Mouse (Mus musculus): ENCODE results near the gene Parva. TPM values are rescaled to one million over a fixed set of nuclear protein-coding genes. Genes with fewer than 3 reads are reported as not detected.

Parva gene
- polyA plus RNA-seq, 1 experiment from 2014 or later: 24.6 TPM

DNA sequence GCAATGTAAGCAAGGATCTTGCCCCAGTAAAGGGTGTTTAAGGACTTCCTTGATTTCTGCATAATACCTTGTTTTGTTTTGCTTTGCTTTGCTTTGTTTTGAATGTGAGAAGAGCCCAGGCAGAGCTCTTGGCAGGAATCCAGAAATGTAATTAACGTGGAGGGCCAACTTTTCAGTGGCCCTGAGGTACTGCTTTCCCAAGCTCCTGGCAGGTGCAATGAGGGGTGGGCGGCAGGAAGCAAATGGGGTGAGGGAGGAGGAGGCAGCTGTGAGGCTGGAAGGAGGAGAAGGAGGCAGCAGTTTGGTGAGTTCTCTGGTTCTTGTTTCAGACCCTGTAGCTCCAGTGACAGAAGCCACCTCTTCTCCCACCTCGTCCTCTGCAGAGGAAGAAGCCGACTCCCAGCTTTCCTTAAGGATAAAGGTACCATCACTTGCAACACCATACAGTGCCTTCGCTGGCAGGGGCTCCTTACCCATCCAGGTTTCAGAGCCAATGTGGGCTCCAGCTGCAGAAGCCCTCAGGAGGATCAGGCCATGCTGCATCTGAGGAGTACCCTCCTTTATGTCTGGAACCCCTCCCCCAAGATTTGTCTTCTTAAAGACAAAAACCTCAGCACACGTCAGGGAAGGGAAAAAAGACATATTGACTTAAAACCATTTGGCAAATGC, 36.2 kb upstream of the Parva start:
- peaks cover 22% of the 10 kb centered on the region for H3K4me1 ChIP-seq (ENCODE audit: control insufficient read depth, insufficient read depth, low read length)
- ATAC-seq (ENCODE audit: low FRiP score, low TSS enrichment) (no peak), DNase-seq (peak; percentile 74)
- 0 out of 2 replicates have a peak overlapping the region, but pooled peaks have one; percentile 13 for H3K4me2 ChIP-seq (ENCODE audit: low read length)
- no peak overlapping the region for H3K4me3 ChIP-seq (replicated peaks; ENCODE audit: low read depth, low read length)
- no peaks in the 10 kb centered on the region for H3K27me3 ChIP-seq (ENCODE audit: control insufficient read depth, insufficient read depth, low read length)
- H3K36me3 ChIP-seq (ENCODE audit: control insufficient read depth, insufficient read depth, low read length): no peaks in the 10 kb centered on the region
- 34% methylated on average over 6 of the region's 6 CpGs for WGBS
- H3K9me3 ChIP-seq (ENCODE audit: control insufficient read depth, low read length): no peaks in the 10 kb centered on the region
- no peak overlapping the region for H3K9ac ChIP-seq (replicated peaks; ENCODE audit: low read length)
- peak overlapping the region; percentile 72 for H3K27ac ChIP-seq (replicated peaks; ENCODE audit: low read depth, low read length)

- 92% methylated on average over 3 of the region's 3 CpGs for WGBS
- Histone ChIP-seq H3K9ac (replicated peaks; ENCODE audit: low read length) (no peak overlapping the region), H3K27me3 (ENCODE audit: control insufficient read depth, insufficient read depth, low read length) (no peaks in the 10 kb centered on the region), H3K36me3 (ENCODE audit: control insufficient read depth, insufficient read depth, low read length) (no peaks in the 10 kb centered on the region), H3K4me3 (replicated peaks; ENCODE audit: low read depth, low read length) (no peak overlapping the region), H3K4me2 (ENCODE audit: low read length) (no peak overlapping the region), H3K9me3 (ENCODE audit: control insufficient read depth, low read length) (no peaks in the 10 kb centered on the region), H3K27ac (replicated peaks; ENCODE audit: low read depth, low read length) (no peak overlapping the region), H3K4me1 (ENCODE audit: control insufficient read depth, insufficient read depth, low read length) (0 out of 2 replicates have a peak, but pooled peaks cover 3% of the 10 kb centered on the region)
- ATAC-seq (ENCODE audit: low FRiP score, low TSS enrichment) (no peak), DNase-seq (no peak)
Observed at GRCm38 (mm10) chr7:112397786-112398185, 29.5 kb upstream of the Parva start.

GRCm38 (mm10) chr7:112399425-112400170, 27.7 kb upstream of the Parva start:
- no peak overlapping the region for H3K9ac ChIP-seq (replicated peaks; ENCODE audit: low read length)
- H3K27ac ChIP-seq (replicated peaks; ENCODE audit: low read depth, low read length): no peak overlapping the region

GRCm38 (mm10) chr7:112400175-112400574, 27.1 kb upstream of the Parva start:
- Histone ChIP-seq H3K9me3 (ENCODE audit: control insufficient read depth, low read length) (no peaks in the 10 kb centered on the region), H3K9ac (replicated peaks; ENCODE audit: low read length) (no peak overlapping the region), H3K27me3 (ENCODE audit: control insufficient read depth, insufficient read depth, low read length) (no peaks in the 10 kb centered on the region), H3K4me3 (replicated peaks; ENCODE audit: low read depth, low read length) (no peak overlapping the region), H3K27ac (replicated peaks; ENCODE audit: low read depth, low read length) (no peak overlapping the region), H3K4me2 (ENCODE audit: low read length) (no peak overlapping the region), H3K4me1 (ENCODE audit: control insufficient read depth, insufficient read depth, low read length) (0 out of 2 replicates have a peak, but pooled peaks cover 3% of the 10 kb centered on the region), H3K36me3 (ENCODE audit: control insufficient read depth, insufficient read depth, low read length) (no peaks in the 10 kb centered on the region)
- ATAC-seq (ENCODE audit: low FRiP score, low TSS enrichment) (no peak), DNase-seq (peak; percentile 94)
- WGBS: 55% methylated on average over 6 of the region's 6 CpGs

More at GRCm38 (mm10) chr7:112399425-112400170, 27.7 kb upstream of the Parva start:
- peak; percentile 38 for DNase-seq
- Histone ChIP-seq H3K4me1 (ENCODE audit: control insufficient read depth, insufficient read depth, low read length) (0 out of 2 replicates have a peak, but pooled peaks cover 3% of the 10 kb centered on the region), H3K36me3 (ENCODE audit: control insufficient read depth, insufficient read depth, low read length) (no peaks in the 10 kb centered on the region), H3K27me3 (ENCODE audit: control insufficient read depth, insufficient read depth, low read length) (no peaks in the 10 kb centered on the region), H3K9me3 (ENCODE audit: control insufficient read depth, low read length) (no peaks in the 10 kb centered on the region), H3K4me3 (replicated peaks; ENCODE audit: low read depth, low read length) (no peak overlapping the region), H3K4me2 (ENCODE audit: low read length) (no peak overlapping the region)
- WGBS: 35% methylated on average over 7 of the region's 7 CpGs
- no peak for ATAC-seq (ENCODE audit: low FRiP score, low TSS enrichment)

DNA sequence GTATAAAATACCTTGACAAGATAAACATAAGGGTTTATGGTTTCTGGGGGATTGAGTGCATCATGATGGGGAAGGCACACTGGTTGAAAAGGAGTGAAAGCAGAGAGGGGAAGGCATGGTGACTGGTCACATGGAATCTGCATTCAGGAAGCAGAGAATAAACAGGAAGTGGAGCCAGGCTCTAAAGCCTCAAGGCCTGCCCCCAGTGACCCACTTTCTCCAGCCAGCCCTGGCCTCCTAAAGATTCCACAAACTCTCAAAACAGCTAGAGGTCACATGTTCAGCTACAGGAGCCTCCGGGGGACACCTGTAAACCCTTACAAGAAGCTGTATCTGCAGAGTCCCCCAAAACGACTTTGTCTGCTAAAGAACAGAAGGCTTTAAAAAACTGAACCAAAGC, 22.2 kb upstream of the Parva start:
- Histone ChIP-seq H3K4me1 (ENCODE audit: control insufficient read depth, insufficient read depth, low read length) (peaks cover 8% of the 10 kb centered on the region), H3K27me3 (ENCODE audit: control insufficient read depth, insufficient read depth, low read length) (no peaks in the 10 kb centered on the region), H3K4me3 (replicated peaks; ENCODE audit: low read depth, low read length) (no peak overlapping the region), H3K4me2 (ENCODE audit: low read length) (no peak overlapping the region), H3K27ac (replicated peaks; ENCODE audit: low read depth, low read length) (no peak overlapping the region), H3K9me3 (ENCODE audit: control insufficient read depth, low read length) (no peaks in the 10 kb centered on the region), H3K36me3 (ENCODE audit: control insufficient read depth, insufficient read depth, low read length) (no peaks in the 10 kb centered on the region), H3K9ac (replicated peaks; ENCODE audit: low read length) (no peak overlapping the region)
- DNase-seq (no peak), ATAC-seq (ENCODE audit: low FRiP score, low TSS enrichment) (no peak)
- WGBS: 89% methylated on average over 2 of the region's 2 CpGs

- H3K9me3 ChIP-seq (ENCODE audit: control insufficient read depth, low read length): no peaks in the 10 kb centered on the region
- H3K4me1 ChIP-seq (ENCODE audit: control insufficient read depth, insufficient read depth, low read length): peaks cover 6% of the 10 kb centered on the region
- no peak overlapping the region for H3K4me2 ChIP-seq (ENCODE audit: low read length)
- H3K36me3 ChIP-seq (ENCODE audit: control insufficient read depth, insufficient read depth, low read length): no peaks in the 10 kb centered on the region
- whole genome bisulfite sequencing: 89% methylated on average over 8 of the region's 8 CpGs
- H3K27ac ChIP-seq (replicated peaks; ENCODE audit: low read depth, low read length): no peak overlapping the region
- no peak overlapping the region for H3K4me3 ChIP-seq (replicated peaks; ENCODE audit: low read depth, low read length)
- ATAC-seq (ENCODE audit: low FRiP score, low TSS enrichment): no peak
- no peak for DNase-seq
- no peak overlapping the region for H3K9ac ChIP-seq (replicated peaks; ENCODE audit: low read length)
- H3K27me3 ChIP-seq (ENCODE audit: control insufficient read depth, insufficient read depth, low read length): no peaks in the 10 kb centered on the region
Observed at GRCm38 (mm10) chr7:112405578-112405977, 21.7 kb upstream of the Parva start.

DNA sequence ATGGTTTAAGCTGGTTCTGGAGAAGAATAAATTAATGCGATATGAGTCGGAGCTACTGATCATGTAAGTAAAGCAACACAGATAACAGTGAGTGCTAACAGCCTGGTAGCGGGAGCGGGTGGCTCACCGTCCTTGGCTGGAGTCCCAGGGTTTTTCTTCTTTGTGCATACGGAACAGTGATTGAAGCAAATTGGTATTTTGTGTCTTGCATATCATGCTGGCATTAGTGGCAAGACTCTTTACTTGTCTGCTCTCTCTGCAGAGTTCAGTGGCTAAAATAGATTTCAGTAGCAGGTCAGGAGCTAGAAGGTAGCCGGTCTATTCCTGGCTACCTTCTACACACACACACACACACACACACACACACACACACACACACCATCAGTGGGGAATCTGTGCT, 19.7 kb upstream of the Parva start:
- Histone ChIP-seq H3K27me3 (ENCODE audit: control insufficient read depth, insufficient read depth, low read length) (no peaks in the 10 kb centered on the region), H3K4me3 (replicated peaks; ENCODE audit: low read depth, low read length) (no peak overlapping the region), H3K27ac (replicated peaks; ENCODE audit: low read depth, low read length) (0 out of 2 replicates have a peak overlapping the region, but pooled peaks have one; percentile 41), H3K36me3 (ENCODE audit: control insufficient read depth, insufficient read depth, low read length) (no peaks in the 10 kb centered on the region), H3K9ac (replicated peaks; ENCODE audit: low read length) (no peak overlapping the region), H3K9me3 (ENCODE audit: control insufficient read depth, low read length) (no peaks in the 10 kb centered on the region), H3K4me2 (ENCODE audit: low read length) (no peak overlapping the region), H3K4me1 (ENCODE audit: control insufficient read depth, insufficient read depth, low read length) (peaks cover 6% of the 10 kb centered on the region)
- WGBS: 58% methylated on average over 7 of the region's 7 CpGs
- ATAC-seq (ENCODE audit: low FRiP score, low TSS enrichment) (no peak), DNase-seq (peak; percentile 63)

DNA sequence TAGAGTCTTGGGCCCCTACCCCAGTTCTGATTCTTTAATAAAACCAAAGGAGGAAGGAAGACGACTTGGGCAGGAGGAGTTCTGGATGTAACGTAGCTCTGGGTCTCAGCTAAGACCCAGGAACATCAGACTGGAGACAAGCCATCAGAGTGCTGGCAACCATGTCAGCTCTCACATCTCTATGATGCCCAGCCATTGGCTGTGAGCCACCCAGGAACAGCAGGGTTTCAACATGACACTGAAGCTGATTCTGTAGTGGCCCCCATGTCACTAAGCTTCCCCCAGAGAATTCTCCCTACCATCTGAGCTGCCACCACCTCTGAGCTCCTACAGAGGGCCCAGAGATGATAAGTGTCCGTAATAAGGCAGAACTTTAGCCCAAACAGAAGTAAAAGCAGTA, 17.3 kb upstream of the Parva start:
- Histone ChIP-seq H3K4me1 (ENCODE audit: control insufficient read depth, insufficient read depth, low read length) (peaks cover 6% of the 10 kb centered on the region), H3K4me3 (replicated peaks; ENCODE audit: low read depth, low read length) (no peak overlapping the region), H3K27me3 (ENCODE audit: control insufficient read depth, insufficient read depth, low read length) (no peaks in the 10 kb centered on the region), H3K9me3 (ENCODE audit: control insufficient read depth, low read length) (no peaks in the 10 kb centered on the region), H3K36me3 (ENCODE audit: control insufficient read depth, insufficient read depth, low read length) (no peaks in the 10 kb centered on the region), H3K27ac (replicated peaks; ENCODE audit: low read depth, low read length) (no peak overlapping the region), H3K4me2 (ENCODE audit: low read length) (no peak overlapping the region), H3K9ac (replicated peaks; ENCODE audit: low read length) (no peak overlapping the region)
- 87% methylated on average over 3 of the region's 3 CpGs for WGBS
- ATAC-seq (ENCODE audit: low FRiP score, low TSS enrichment) (no peak), DNase-seq (no peak)

GRCm38 (mm10) chr7:112413286-112413685, 14.0 kb upstream of the Parva start:
- Histone ChIP-seq H3K4me2 (ENCODE audit: low read length) (no peak overlapping the region), H3K9me3 (ENCODE audit: control insufficient read depth, low read length) (no peaks in the 10 kb centered on the region), H3K9ac (replicated peaks; ENCODE audit: low read length) (no peak overlapping the region), H3K4me1 (ENCODE audit: control insufficient read depth, insufficient read depth, low read length) (peaks cover 13% of the 10 kb centered on the region), H3K36me3 (ENCODE audit: control insufficient read depth, insufficient read depth, low read length) (no peaks in the 10 kb centered on the region), H3K27ac (replicated peaks; ENCODE audit: low read depth, low read length) (no peak overlapping the region), H3K27me3 (ENCODE audit: control insufficient read depth, insufficient read depth, low read length) (no peaks in the 10 kb centered on the region), H3K4me3 (replicated peaks; ENCODE audit: low read depth, low read length) (no peak overlapping the region)
- no peak for ATAC-seq (ENCODE audit: low FRiP score, low TSS enrichment)
- DNase-seq: no peak
- WGBS: 70% methylated on average over 6 of the region's 6 CpGs

Data from midbrain, embryonic 14.5 days (tissue).